Mouse (Mus musculus): ENCODE data around the gene Eaf1. TPM values are rescaled to one million over a fixed set of nuclear protein-coding genes. Genes with fewer than 3 reads are reported as not detected.

Eaf1 gene
- total RNA-seq, 2 experiments from 2014 or later: 14.5 to 16.3 TPM

DNA sequence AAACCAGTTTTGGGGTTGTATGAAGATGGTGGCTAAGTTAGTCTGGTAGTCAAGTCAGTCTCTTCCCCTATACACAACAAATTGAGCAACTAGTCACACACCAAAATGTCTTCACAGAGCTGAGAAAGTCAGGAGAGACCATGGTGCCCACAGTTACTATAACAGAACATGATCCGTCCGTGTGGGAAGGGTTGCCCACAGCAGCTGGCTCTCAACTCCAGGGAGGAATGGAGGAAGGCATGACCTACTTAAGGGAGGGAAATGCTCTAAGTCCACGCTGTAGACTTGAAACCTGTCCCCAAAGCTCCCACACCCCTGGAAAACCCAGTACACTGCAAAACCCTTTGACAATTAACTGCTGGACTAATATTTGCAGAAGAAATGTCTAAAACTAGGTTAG, 16.1 kb downstream of the Eaf1 start:
- no peak for DNase-seq

DNA sequence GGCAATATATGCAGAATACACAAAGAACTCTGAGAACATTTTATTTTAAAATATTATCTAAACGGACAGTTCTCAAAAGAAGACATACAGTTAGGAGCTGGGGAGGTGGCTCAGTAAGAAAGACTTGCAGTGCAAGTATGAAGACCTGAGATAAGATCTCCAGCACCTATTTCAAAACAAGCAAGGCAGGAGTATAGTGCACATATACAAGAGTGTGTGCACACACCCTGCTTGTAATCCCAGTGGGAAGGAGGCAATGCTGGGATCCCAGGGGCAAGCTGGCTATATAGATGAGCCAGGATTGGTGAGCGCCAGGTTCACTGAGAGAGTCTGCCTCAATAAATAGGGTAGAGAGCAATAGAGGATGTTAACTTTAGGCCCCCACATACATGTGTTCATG, 21.7 kb downstream of the Eaf1 start:
- DNase-seq: no peak

DNA sequence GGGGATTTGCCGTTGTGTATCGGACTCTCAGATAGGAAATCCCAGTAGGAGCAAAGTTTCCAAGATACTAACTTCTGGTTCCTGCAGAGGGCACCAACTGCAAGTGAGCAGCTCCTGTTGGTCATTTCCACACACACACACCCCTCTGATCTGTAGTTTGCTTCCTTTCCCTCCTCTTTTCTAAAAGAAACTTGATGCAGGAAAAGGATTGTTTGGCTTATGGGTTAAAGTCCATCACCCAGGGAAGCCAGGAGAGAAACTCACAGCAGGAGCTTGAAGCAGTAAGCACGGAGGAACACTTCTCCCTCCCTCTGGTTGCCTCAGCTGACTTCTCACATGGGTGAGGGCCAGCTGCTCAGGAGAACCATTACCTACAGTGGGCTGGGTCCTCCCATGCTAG, 25.0 kb downstream of the Eaf1 start:
- no peak for DNase-seq

DNA sequence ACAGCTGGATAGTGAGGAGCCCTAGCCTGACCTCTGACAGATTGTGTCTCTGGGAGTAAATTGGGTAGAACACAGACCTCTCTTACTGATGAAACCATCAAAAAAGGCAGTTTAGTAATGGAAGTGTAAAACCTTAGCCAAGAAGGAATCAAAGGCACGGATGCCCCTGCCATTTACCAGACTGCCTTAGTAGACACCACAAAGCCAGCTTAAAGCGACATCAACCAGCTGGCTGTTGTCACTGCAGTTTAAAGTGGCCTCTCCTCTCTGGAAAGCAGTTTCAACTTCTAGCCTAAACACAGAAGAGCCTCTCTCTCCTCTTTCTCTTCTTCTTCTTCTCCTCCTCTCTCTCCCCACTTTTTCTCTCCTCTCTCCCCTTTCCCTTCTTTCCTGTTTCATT, 27.1 kb downstream of the Eaf1 start:
- DNase-seq: no peak

DNA sequence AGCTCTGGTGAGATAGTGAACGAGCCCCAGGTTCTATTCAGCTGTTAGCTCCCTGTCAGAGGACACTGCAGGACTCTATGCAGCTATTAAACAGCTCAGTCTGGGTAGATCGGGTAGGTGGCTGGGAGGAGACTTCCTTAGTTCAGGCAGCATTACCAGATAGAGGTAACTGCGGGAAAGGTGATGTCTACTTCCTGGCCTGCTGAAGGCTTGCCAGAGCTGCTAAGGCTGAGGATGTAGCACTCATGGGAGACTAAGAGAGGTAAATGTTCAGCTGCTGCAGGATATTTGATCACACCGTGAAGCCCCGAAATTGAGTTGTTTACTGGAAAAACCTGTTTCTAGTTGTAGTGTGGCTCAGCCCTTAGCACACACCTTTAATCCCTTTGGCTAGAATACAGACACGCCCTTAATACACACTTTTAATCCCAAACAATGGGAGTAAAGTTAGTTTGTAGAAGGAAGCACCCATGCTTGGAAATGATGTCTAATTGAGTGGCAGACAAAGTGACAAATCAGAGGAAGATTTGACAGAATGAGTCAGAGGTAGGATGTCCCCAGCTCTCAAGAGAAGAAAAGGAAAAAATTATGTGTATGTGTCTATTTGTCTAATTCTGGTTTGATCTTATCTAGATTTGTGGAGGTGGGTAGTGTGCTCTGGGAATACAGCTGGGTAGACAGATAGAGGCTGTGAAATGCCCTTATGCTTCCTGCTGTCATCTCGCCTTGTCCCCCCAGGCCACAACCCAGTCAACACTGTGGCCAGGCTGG, 31.0 kb downstream of the Eaf1 start:
- no peak for DNase-seq

DNA sequence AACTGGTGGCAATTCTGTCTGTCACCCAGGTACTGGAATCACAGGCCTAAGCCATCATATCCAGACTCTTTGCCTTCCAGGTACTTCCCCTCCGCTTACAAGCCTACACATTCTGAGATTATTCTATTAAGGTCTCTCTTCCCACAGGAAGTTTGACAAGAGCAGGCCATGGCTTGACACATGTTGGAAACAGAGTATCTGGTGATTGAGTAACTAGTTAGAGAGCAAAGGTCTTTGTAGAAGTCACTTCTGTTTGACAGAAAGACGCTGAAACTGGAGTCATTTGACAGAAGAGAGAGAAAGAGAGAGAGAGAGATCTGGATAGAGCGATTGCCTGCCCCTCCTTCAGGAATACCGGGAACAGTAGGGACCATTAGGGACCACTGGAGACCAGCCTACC, 36.6 kb downstream of the Eaf1 start:
- DNase-seq: no peak

DNA sequence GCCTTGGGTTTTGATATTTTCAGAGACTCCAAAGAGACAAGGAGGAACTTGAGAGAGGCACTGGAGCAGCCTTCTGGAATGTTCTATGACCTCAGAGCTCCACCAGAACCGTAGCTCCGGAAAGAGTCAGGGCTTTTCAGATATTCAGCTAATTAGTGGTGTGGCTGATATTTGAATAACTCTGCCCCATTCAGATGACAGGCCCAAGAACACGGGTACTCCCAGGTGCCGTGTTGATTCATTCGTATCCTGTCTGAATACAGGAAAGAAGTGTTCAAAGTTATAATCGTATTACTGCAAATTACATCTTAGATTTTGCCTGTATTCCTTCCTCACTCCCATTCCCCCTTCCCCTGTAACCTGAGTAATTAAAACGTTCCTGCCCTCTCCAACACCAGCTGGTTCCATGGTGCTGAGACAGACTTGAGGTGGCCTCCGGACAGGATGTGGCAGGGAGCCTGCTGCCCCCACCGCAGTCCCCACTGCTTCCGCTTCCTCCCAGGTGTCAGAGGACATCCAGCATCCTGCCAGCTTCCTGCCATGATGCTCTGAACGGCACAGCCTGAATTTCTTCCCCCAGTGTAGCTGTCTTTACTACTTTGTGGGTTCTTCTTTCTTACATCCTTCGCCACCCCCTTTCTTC, 37.4 kb downstream of the Eaf1 start:
- no peak for DNase-seq

DNA sequence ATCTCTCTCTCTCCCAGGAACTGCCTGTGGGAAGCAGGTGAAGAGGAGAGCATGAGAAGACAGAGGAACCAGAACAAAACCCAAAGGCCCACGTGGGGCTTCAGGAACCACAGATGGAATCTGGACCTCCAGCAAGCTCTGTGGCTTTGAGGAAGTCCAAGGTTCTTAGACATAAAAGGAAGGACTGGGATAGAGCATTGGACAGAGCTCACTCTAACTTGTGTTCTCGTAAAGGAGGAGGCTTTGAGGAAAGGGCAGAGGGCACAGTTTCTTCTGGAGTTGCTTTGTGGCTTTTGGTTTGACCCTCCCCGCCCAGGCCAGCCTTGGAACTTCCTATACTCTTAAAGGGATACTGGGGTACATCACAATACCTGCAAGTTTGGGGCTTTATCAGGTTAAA, 38.5 kb downstream of the Eaf1 start:
- no peak for DNase-seq

DNA sequence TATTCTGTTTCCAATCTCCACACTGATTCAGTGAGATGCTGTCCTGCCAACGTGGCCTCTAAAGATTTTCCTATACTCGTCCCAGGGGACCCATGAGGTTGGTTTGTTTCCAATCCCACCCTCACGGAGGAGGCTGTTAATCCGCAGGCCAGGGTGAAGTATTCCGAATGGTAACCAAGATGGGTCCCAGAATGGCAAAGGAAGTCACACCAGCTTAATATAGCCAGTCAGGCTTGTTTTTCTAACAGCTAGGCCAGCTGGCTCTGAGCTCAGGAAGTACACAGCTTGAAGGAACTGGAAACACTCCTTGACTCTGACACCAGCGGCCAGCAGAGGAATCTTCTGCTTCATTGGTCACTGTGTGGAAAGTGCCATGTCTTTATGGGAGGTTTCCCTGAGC, 43.1 kb downstream of the Eaf1 start:
- no peak for DNase-seq

DNA sequence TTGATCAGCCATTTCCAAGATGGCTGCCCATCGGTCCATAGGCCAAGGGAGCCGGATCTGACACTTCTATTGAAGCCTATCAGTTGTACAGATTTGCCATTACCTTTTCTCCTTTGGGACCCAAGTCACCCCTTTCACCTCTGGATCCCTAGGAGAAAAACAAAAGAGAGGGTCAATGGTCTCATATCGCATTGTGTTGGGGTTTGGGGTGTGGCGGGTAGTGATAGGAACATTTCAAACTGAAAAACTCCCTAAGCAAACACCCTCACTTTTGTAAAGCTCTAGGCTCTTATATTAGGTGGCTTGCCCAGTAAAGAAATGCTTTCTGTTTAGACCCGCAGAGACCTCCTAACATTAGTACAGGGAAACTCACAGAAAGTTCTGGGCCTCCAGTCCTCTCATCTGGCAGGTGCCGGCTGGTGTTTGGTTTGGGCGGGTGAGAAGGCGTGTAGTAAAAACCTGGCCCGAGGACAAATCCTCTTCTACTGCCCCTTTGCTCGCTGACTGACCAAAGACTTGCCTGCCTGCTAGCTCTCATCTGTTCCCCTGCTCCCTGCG, 49.8 kb downstream of the Eaf1 start:
- DNase-seq: no peak

DNA sequence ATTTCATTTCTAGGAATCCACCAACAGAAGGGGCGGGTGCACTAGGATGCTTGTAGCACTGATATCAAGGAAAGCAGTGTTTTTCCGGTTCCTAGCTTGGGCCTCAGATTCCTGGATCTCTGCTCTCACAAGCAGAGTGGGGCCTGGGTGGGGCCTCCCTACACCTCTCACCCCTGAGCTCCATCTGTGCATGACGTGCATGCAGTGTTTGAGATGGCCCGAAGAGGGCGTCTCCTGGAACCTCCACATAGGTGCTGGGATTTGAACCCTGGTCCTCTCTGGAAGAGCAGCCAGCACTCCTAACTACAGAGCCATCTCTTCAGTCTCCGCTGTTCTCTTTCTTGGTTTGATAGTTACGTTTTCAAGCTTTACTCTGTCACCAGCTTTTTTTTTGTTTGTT, 60.8 kb downstream of the Eaf1 start:
- no peak for DNase-seq

DNA sequence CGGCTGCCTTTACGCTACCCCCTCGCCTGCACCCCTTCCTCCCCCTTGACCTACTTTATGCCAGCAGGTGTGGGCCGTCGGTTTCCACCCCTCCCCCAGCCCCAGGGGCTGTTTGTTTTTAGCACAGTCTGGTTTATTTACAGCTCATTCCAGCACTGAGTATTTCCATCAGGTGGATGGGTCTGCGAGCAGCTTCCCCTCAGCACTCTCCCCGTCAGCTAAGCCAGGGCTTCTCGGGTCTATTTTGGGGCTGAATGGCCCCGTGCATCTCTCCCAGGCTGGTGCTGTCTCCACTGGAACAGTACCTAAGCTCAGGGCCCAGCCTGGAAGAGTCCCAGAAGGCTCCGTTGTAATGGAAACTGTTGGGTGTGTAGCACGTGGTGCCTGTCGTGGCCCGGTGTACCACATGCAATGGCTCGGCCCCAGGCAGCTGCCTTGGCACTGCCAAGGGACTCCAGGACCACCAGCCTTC, 61.8 kb downstream of the Eaf1 start:
- no peak for DNase-seq

DNA sequence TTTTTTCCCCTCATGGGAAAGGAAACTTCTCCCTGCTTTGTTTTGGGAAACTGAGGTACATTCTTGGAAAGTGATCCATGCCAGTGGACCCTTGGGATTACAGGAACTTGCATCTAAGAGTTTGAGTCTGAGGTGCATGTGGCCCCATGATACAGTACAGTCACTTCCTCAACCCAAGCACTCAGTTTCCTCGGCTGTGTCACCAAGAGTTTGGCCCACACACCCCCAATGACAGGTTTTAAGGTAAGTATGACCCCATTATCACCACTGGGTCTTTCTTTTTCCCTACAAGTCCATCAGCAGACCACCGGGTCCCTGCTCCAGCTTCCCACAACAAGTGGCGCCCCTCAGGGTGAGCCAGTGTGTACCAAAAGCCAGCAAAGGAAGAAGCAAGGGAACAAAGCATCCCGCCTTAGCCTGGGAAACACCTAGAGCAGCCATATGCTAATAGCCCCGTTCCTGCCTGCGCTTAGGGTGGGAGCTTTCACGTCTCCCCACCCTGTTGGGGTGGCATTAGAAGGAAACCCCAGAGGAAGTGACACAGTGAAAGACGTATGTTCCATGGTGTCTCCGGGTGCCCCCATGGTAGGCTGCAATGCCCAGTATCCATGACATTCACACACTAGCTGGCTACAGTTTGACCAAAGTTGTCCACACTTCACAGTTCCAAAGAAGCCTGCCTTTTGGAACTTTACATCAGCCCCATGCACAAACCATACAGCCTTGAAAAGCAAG, 62.5 kb downstream of the Eaf1 start:
- DNase-seq: no peak

DNA sequence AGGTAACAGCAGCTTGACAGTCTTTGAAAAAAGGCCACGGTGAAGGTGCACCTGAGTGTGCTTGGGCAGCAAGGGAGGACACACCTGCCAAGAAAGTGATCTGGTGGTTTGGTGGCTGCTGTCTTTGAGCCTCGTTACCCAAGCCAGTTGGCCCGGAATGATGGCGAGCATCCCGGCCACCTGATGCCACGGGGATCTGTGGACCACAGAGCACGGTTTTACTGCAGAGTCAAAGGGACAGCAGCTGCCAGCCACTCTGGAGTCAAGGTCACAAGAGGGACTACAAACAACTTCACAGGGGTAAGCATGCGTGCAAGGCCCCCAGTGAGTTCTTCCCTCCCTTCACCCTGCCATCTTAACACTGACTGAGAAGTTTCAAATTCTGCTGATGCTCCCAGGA, 63.1 kb downstream of the Eaf1 start:
- no peak for DNase-seq

DNA sequence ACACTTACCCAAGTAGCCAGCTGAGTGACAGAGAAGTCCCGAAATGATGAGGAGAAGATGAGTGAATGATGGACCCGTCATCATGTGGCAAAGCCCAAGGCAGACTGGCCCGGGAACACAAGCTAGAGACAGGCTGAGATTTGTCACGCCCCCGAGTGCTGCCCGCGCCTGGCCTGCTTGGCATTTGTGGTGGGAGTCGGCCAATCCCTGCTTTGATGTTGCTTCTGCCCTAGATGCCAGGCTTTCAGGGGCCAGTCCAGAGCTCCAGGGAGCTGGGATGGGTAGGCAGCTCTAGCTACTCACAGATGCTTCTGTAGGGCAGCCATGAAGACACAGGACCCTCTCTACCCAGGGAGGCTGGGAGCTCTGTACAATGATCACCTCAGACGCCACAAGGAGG, 63.6 kb downstream of the Eaf1 start:
- no peak for DNase-seq

DNA sequence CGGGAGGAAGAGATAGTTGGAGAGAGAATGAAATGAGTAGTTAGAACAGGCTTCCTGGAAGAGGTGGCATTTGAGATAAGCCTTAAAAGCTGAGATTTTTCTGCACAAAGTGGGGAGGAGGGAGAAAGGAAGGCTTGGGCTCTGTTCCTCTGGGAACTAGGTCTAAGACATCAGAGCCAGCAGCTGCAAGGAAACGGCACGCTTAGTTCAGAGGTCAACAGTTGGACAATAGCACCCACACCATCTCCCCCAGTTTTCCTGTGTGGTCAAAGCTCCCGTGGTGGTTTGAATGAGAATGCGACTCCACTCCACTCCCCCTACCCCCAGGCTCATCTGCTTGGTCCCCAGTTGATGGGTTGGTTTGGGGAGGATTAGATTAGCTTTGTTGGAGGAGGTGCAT, 65.0 kb downstream of the Eaf1 start:
- DNase-seq: no peak

Other genes starting within 250 kb of the Eaf1 start
- 1 to 10 TPM; 3.5 to 3.6 TPM for gene Phf7, start 243.1 kb upstream of the Eaf1 start, total RNA-seq (2021)
- 100 to 1,000 TPM; 132 to 134 TPM for gene Bap1, start 242.9 kb upstream of the Eaf1 start, total RNA-seq (2021)
- 1 to 10 TPM; 3.8 to 4.8 TPM for gene Dnah1, start 170.5 kb upstream of the Eaf1 start, total RNA-seq (2021)
- gene Capn7, start 157.8 kb upstream of the Eaf1 start, total RNA-seq (2021): 10 to 100 TPM; 39.4 to 42.1 TPM
- gene Sh3bp5, start 58.3 kb upstream of the Eaf1 start, total RNA-seq (2021): 100 to 1,000 TPM; 157 to 168 TPM
- gene Mettl6, start 641 bp downstream of the Eaf1 start, total RNA-seq (2021): 10 to 100 TPM; 25.0 to 29.4 TPM
- under 1 TPM; 0.15 to 0.35 TPM for gene Colq, start 96.9 kb downstream of the Eaf1 start, total RNA-seq (2021)
- gene Gm49387, start 146.5 kb downstream of the Eaf1 start, total RNA-seq (2021): not detected
- 10 to 100 TPM in 1 of 2 experiments, 1 to 10 TPM in 1; 9.5 to 10.9 TPM for gene Btd, start 146.6 kb downstream of the Eaf1 start, total RNA-seq (2021)
- 1 to 10 TPM; 6.6 to 9.8 TPM for gene Hacl1, start 146.9 kb downstream of the Eaf1 start, total RNA-seq (2021)